Mouse (Mus musculus): ENCODE results near the gene Axin2. TPM values are rescaled to one million over a fixed set of nuclear protein-coding genes. Genes with fewer than 3 reads are reported as not detected.

The Axin2 gene
- 4.8 TPM for polyA plus RNA-seq (2015; fragmentation: Illumina TruSeq; extraction: RNeasy Lipid Tissue Mini Kit (QIAGEN cat#74804); ENCODE audit: insufficient read depth, low replicate concordance)

GRCm38 (mm10) chr11:108920158-108920635, at the start of gene Axin2:
Axin2 (plus strand) TSS chr11:108920349.

Other genes starting within 250 kb of the Axin2 start
- gene E030025P04Rik, start 224.0 kb downstream of the Axin2 start, polyA plus RNA-seq (2015; fragmentation: Illumina TruSeq; extraction: RNeasy Lipid Tissue Mini Kit (QIAGEN cat#74804); ENCODE audit: insufficient read depth, low replicate concordance) = not detected

Measured in spleen, adult 10 weeks (tissue).